Comparison of ENCODE assay signal across 8 mouse cellular contexts in genomic region chr8:110920773-110921277, GRCm38 (mm10). TPM values are rescaled to one million over a fixed set of nuclear protein-coding genes. Genes with fewer than 3 reads are reported as not detected.
DNase-seq lines count a peak whose midpoint lies in the region; ATAC-seq and TF ChIP-seq lines count a peak whose summit lies in the region.

No protein-coding gene starts in this region.

- peak overlapping the region; percentile 90; the same call in 1 of the 2 replicates for H3K9ac ChIP-seq in ES-Bruce4 (ENCODE audit: low read depth, poor library complexity, severe bottlenecking)
- peak overlapping the region; percentile 92 for H3K9ac ChIP-seq in forebrain, embryonic 15.5 days (replicated peaks)
- peak overlapping the region; percentile 92 for H3K9ac ChIP-seq in liver, embryonic 16.5 days (ENCODE audit: low read depth, low read length)

- no peak for ATAC-seq in forebrain, embryonic 15.5 days (replicated peaks)
- no peak for ATAC-seq in liver, embryonic 16.5 days (ENCODE audit: low read depth)
- ATAC-seq in megakaryocyte-erythroid progenitor cell, adult 5-6 weeks (replicated peaks; ENCODE audit: low FRiP score, low TSS enrichment, poor library complexity, severe bottlenecking), result no peak

- peak overlapping the region; percentile 97 for H3K27ac ChIP-seq in heart, embryonic 10.5 days
- H3K27ac ChIP-seq in ES-Bruce4 (ENCODE audit: insufficient read depth, low read length), result peak overlapping the region; percentile 32; the same call in 1 of the 2 replicates
- no peak overlapping the region for H3K27ac ChIP-seq in forebrain, embryonic 15.5 days (replicated peaks)
- peak overlapping the region; percentile 93 for H3K27ac ChIP-seq in liver, embryonic 16.5 days (ENCODE audit: low read length)

- no peak for TF ChIP-seq POLR2A in ES-Bruce4 (IDR thresholded peaks at IDR 0.05; ENCODE audit: insufficient read depth, low read length)

- TF ChIP-seq EP300 in ES-Bruce4 (IDR thresholded peaks at IDR 0.05; ENCODE audit: insufficient read depth, low read depth, low read length), result no peak

- 16% methylated on average over 3 of the region's 3 CpGs for WGBS in heart, embryonic 10.5 days
- 37% methylated on average over 3 of the region's 3 CpGs for WGBS in forebrain, embryonic 15.5 days
- 32% methylated on average over 3 of the region's 3 CpGs for WGBS in liver, embryonic 16.5 days (ENCODE audit: insufficient replicate concordance)

- no peak for TF ChIP-seq CTCF in ES-Bruce4 (IDR thresholded peaks at IDR 0.05; ENCODE audit: low read depth, low read length)

- no peaks in the 10 kb centered on the region for H3K27me3 ChIP-seq in heart, embryonic 10.5 days (ENCODE audit: insufficient read depth, poor library complexity, severe bottlenecking)
- no peaks in the 10 kb centered on the region for H3K27me3 ChIP-seq in ES-Bruce4 (ENCODE audit: control insufficient read depth, insufficient read depth, low read length, poor library complexity, severe bottlenecking)
- no peaks in the 10 kb centered on the region for H3K27me3 ChIP-seq in forebrain, embryonic 15.5 days
- no peaks in the 10 kb centered on the region for H3K27me3 ChIP-seq in liver, embryonic 16.5 days (ENCODE audit: control insufficient read depth, insufficient read depth, low read depth, low read length)

- no peak for DNase-seq in heart, embryonic 10.5 days (ENCODE audit: low spot score)
- no peak for DNase-seq in heart, postnatal 10 days
- DNase-seq in ovary, postnatal 10 days (ENCODE audit: low spot score), result no peak
- no peak for DNase-seq in spleen, adult 12 weeks (ENCODE audit: low spot score)

- peaks cover 8% of the 10 kb centered on the region; the same call in 1 of the 2 replicates for H3K36me3 ChIP-seq in heart, embryonic 10.5 days
- no peaks in the 10 kb centered on the region for H3K36me3 ChIP-seq in ES-Bruce4 (ENCODE audit: control insufficient read depth, insufficient read depth, low read length, poor library complexity, severe bottlenecking)
- H3K36me3 ChIP-seq in forebrain, embryonic 15.5 days, result no peaks in the 10 kb centered on the region
- peaks cover 3% of the 10 kb centered on the region for H3K36me3 ChIP-seq in liver, embryonic 16.5 days (ENCODE audit: control insufficient read depth, insufficient read depth)

- H3K9me3 ChIP-seq in heart, embryonic 10.5 days, result no peaks in the 10 kb centered on the region
- H3K9me3 ChIP-seq in ES-Bruce4 (replicated peaks; ENCODE audit: control insufficient read depth, insufficient read depth, low read length, poor library complexity, severe bottlenecking), result no peaks in the 10 kb centered on the region
- no peaks in the 10 kb centered on the region for H3K9me3 ChIP-seq in forebrain, embryonic 15.5 days
- H3K9me3 ChIP-seq in liver, embryonic 16.5 days (replicated peaks; ENCODE audit: control insufficient read depth, low read length), result no peaks in the 10 kb centered on the region

- peaks cover 35% of the 10 kb centered on the region for H3K4me1 ChIP-seq in heart, embryonic 10.5 days
- H3K4me1 ChIP-seq in ES-Bruce4 (ENCODE audit: control insufficient read depth, insufficient read depth, low read length), result peaks cover 13% of the 10 kb centered on the region
- H3K4me1 ChIP-seq in forebrain, embryonic 15.5 days, result peaks cover 24% of the 10 kb centered on the region
- peaks cover 59% of the 10 kb centered on the region for H3K4me1 ChIP-seq in liver, embryonic 16.5 days (ENCODE audit: control insufficient read depth, low read depth, low read length)

- H3K4me2 ChIP-seq in forebrain, embryonic 15.5 days (replicated peaks), result peak overlapping the region; percentile 85
- H3K4me2 ChIP-seq in liver, embryonic 16.5 days (ENCODE audit: low read depth, low read length), result peak overlapping the region; percentile 75

- intact Hi-C loops in heart, postnatal 10 days (cut with DNase I), result loop anchor here (1.0 kb wide), 2 partner anchors 8 to 44 kb away; no protein-coding TSS in a partner anchor

- H3K4me3 ChIP-seq in heart, embryonic 10.5 days, result peak overlapping the region; percentile 90
- H3K4me3 ChIP-seq in ES-Bruce4 (ENCODE audit: low read depth, low read length), result peak overlapping the region; percentile 80
- H3K4me3 ChIP-seq in forebrain, embryonic 15.5 days, result peak overlapping the region; percentile 90
- peak overlapping the region; percentile 88 for H3K4me3 ChIP-seq in liver, embryonic 16.5 days (ENCODE audit: low read depth, low read length)

RNA-seq across cellular contexts. Expression of gene St3gal2, which starts 1.1 kb away (rescaled TPM):
- polyA plus RNA-seq in heart, embryonic 10.5 days (2016; fragmentation: Nextera tagmentation; extraction: Ambion mirVana), result 23.2 and 30.2 TPM in 2 replicates
- total RNA-seq in heart, postnatal 10 days (2021), result 10 to 100 TPM; 34.4 to 45.3 TPM
- 7.1 and 8.6 TPM in 2 replicates for polyA plus RNA-seq in ES-Bruce4 (2011; ENCODE audit: insufficient read depth, insufficient read length, low read depth, missing spikeins)
- polyA plus RNA-seq in forebrain, embryonic 15.5 days (2015; fragmentation: Nextera tagmentation; extraction: Ambion mirVana), result 24.5 and 25.8 TPM in 2 replicates
- 21.0 and 23.7 TPM in 2 replicates for polyA plus RNA-seq in liver, embryonic 16.5 days (2015; fragmentation: Nextera tagmentation; extraction: Ambion mirVana)
- total RNA-seq in megakaryocyte-erythroid progenitor cell, adult 5-6 weeks (2014; fragmentation: Nextera tagmentation), result 12.5 and 13.1 TPM in 2 replicates
- 2.0 and 17.0 TPM in 2 replicates for total RNA-seq in megakaryocyte-erythroid progenitor cell, adult 5-6 weeks (2017)

RNA-seq across cellular contexts. Expression of gene Fuk, which starts 18.5 kb away (rescaled TPM):
- 10.4 and 11.2 TPM in 2 replicates for polyA plus RNA-seq in heart, embryonic 10.5 days (2016; fragmentation: Nextera tagmentation; extraction: Ambion mirVana)
- total RNA-seq in heart, postnatal 10 days (2021), result 1 to 10 TPM; 6.8 to 8.6 TPM
- polyA plus RNA-seq in ES-Bruce4 (2011; ENCODE audit: insufficient read depth, insufficient read length, low read depth, missing spikeins), result 14.8 and 16.7 TPM in 2 replicates
- 8.5 and 8.7 TPM in 2 replicates for polyA plus RNA-seq in forebrain, embryonic 15.5 days (2015; fragmentation: Nextera tagmentation; extraction: Ambion mirVana)
- polyA plus RNA-seq in liver, embryonic 16.5 days (2015; fragmentation: Nextera tagmentation; extraction: Ambion mirVana), result 2.7 and 2.9 TPM in 2 replicates
- total RNA-seq in megakaryocyte-erythroid progenitor cell, adult 5-6 weeks (2014; fragmentation: Nextera tagmentation), result 5.1 and 10.8 TPM in 2 replicates
- total RNA-seq in megakaryocyte-erythroid progenitor cell, adult 5-6 weeks (2017), result 2.1 and 2.9 TPM in 2 replicates
